Mouse (Mus musculus): Measurements from ENCODE around the gene Tnfrsf25. TPM values are rescaled to one million over a fixed set of nuclear protein-coding genes. Genes with fewer than 3 reads are reported as not detected.
A peak's percentile ranks its signal among the peaks of the same experiment; 100 is the strongest.

The Tnfrsf25 gene
- polyA plus RNA-seq, 1 experiment from 2014 or later = 1.9 TPM

- ATAC-seq (ENCODE audit: low FRiP score, low TSS enrichment) = no peak
- Histone ChIP-seq H3K4me1 (ENCODE audit: insufficient read depth, low read length) (peaks cover 28% of the 10 kb centered on the region), H3K9ac (replicated peaks; ENCODE audit: low read length) (0 out of 2 replicates have a peak overlapping the region, but pooled peaks have one; percentile 4), H3K27ac (ENCODE audit: low read length) (no peak overlapping the region), H3K9me3 (ENCODE audit: low read length) (no peaks in the 10 kb centered on the region), H3K36me3 (ENCODE audit: insufficient read depth, low read length) (no peaks in the 10 kb centered on the region), H3K4me3 (ENCODE audit: low read length) (no peak overlapping the region), H3K27me3 (ENCODE audit: insufficient read depth, low read length) (no peaks in the 10 kb centered on the region), H3K4me2 (replicated peaks; ENCODE audit: low read depth, low read length) (peak overlapping the region; percentile 83; the same call in 1 of the 2 replicates)
- 45% methylated on average over 8 of the region's 8 CpGs for WGBS
Observed at GRCm38 (mm10) chr4:152088556-152089120, 27.1 kb upstream of the Tnfrsf25 start.

GRCm38 (mm10) chr4:152090191-152090590, 25.5 kb upstream of the Tnfrsf25 start:
- no peaks in the 10 kb centered on the region for H3K36me3 ChIP-seq (ENCODE audit: insufficient read depth, low read length)
- H3K4me1 ChIP-seq (ENCODE audit: insufficient read depth, low read length) = peaks cover 28% of the 10 kb centered on the region
- H3K9me3 ChIP-seq (ENCODE audit: low read length) = no peaks in the 10 kb centered on the region
- H3K9ac ChIP-seq (replicated peaks; ENCODE audit: low read length) = 0 out of 2 replicates have a peak overlapping the region, but pooled peaks have one; percentile 20
- H3K27ac ChIP-seq (ENCODE audit: low read length) = no peak overlapping the region
- ATAC-seq (ENCODE audit: low FRiP score, low TSS enrichment) = no peak
- 79% methylated on average over 9 of the region's 9 CpGs for WGBS
- no peak overlapping the region for H3K4me3 ChIP-seq (ENCODE audit: low read length)
- H3K27me3 ChIP-seq (ENCODE audit: insufficient read depth, low read length) = no peaks in the 10 kb centered on the region
- H3K4me2 ChIP-seq (replicated peaks; ENCODE audit: low read depth, low read length) = no peak overlapping the region

- Histone ChIP-seq H3K36me3 (ENCODE audit: insufficient read depth, low read length) (no peaks in the 10 kb centered on the region), H3K27ac (ENCODE audit: low read length) (peak overlapping the region; percentile 52), H3K4me2 (replicated peaks; ENCODE audit: low read depth, low read length) (no peak overlapping the region), H3K27me3 (ENCODE audit: insufficient read depth, low read length) (no peaks in the 10 kb centered on the region), H3K9me3 (ENCODE audit: low read length) (no peaks in the 10 kb centered on the region), H3K9ac (replicated peaks; ENCODE audit: low read length) (peak overlapping the region; percentile 51), H3K4me1 (ENCODE audit: insufficient read depth, low read length) (peaks cover 28% of the 10 kb centered on the region), H3K4me3 (ENCODE audit: low read length) (no peak overlapping the region)
- 0 out of 2 replicates have a peak, but pooled peaks have one; percentile 19 for ATAC-seq (ENCODE audit: low FRiP score, low TSS enrichment)
- WGBS = 46% methylated on average over 8 of the region's 8 CpGs
Observed at GRCm38 (mm10) chr4:152092751-152093293, 22.9 kb upstream of the Tnfrsf25 start.

- no peak overlapping the region for H3K4me3 ChIP-seq (ENCODE audit: low read length)
- no peaks in the 10 kb centered on the region for H3K27me3 ChIP-seq (ENCODE audit: insufficient read depth, low read length)
- no peak overlapping the region for H3K9ac ChIP-seq (replicated peaks; ENCODE audit: low read length)
- H3K36me3 ChIP-seq (ENCODE audit: insufficient read depth, low read length) = no peaks in the 10 kb centered on the region
- H3K4me1 ChIP-seq (ENCODE audit: insufficient read depth, low read length) = peaks cover 24% of the 10 kb centered on the region
- WGBS = 86% methylated on average over 12 of the region's 12 CpGs
- no peak for ATAC-seq (ENCODE audit: low FRiP score, low TSS enrichment)
- H3K27ac ChIP-seq (ENCODE audit: low read length) = no peak overlapping the region
- no peaks in the 10 kb centered on the region for H3K9me3 ChIP-seq (ENCODE audit: low read length)
- no peak overlapping the region for H3K4me2 ChIP-seq (replicated peaks; ENCODE audit: low read depth, low read length)
Observed at GRCm38 (mm10) chr4:152094233-152094632, 21.5 kb upstream of the Tnfrsf25 start.

- Histone ChIP-seq H3K27ac (ENCODE audit: low read length) (peak overlapping the region; percentile 48; the same call in 1 of the 2 replicates), H3K9ac (replicated peaks; ENCODE audit: low read length) (peak overlapping the region; percentile 50), H3K4me2 (replicated peaks; ENCODE audit: low read depth, low read length) (0 out of 2 replicates have a peak overlapping the region, but pooled peaks have one; percentile 26)
Observed at GRCm38 (mm10) chr4:152095937-152096910, 19.5 kb upstream of the Tnfrsf25 start.

GRCm38 (mm10) chr4:152096927-152097326, 18.8 kb upstream of the Tnfrsf25 start:
- Histone ChIP-seq H3K4me1 (ENCODE audit: insufficient read depth, low read length) (peaks cover 41% of the 10 kb centered on the region), H3K4me3 (ENCODE audit: low read length) (peak overlapping the region; percentile 39), H3K27ac (ENCODE audit: low read length) (peak overlapping the region; percentile 48; the same call in 1 of the 2 replicates), H3K9ac (replicated peaks; ENCODE audit: low read length) (peak overlapping the region; percentile 50), H3K4me2 (replicated peaks; ENCODE audit: low read depth, low read length) (peak overlapping the region; percentile 26; the same call in 1 of the 2 replicates), H3K36me3 (ENCODE audit: insufficient read depth, low read length) (peaks cover under 1% of the 10 kb centered on the region; the same call in 1 of the 2 replicates), H3K9me3 (ENCODE audit: low read length) (no peaks in the 10 kb centered on the region), H3K27me3 (ENCODE audit: insufficient read depth, low read length) (no peaks in the 10 kb centered on the region)
- WGBS = 53% methylated on average over 6 of the region's 6 CpGs
- ATAC-seq (ENCODE audit: low FRiP score, low TSS enrichment) = no peak; the same call in 1 of the 2 replicates

More at GRCm38 (mm10) chr4:152095937-152096910, 19.5 kb upstream of the Tnfrsf25 start:
- Histone ChIP-seq H3K9me3 (ENCODE audit: low read length) (no peaks in the 10 kb centered on the region), H3K4me1 (ENCODE audit: insufficient read depth, low read length) (peaks cover 34% of the 10 kb centered on the region), H3K4me3 (ENCODE audit: low read length) (peak overlapping the region; percentile 39), H3K36me3 (ENCODE audit: insufficient read depth, low read length) (no peaks in the 10 kb centered on the region), H3K27me3 (ENCODE audit: insufficient read depth, low read length) (no peaks in the 10 kb centered on the region)
- 33% methylated on average over 27 of the region's 27 CpGs for WGBS
- peak; percentile 41 for ATAC-seq (ENCODE audit: low FRiP score, low TSS enrichment)

- Histone ChIP-seq H3K9me3 (ENCODE audit: low read length) (no peaks in the 10 kb centered on the region), H3K4me2 (replicated peaks; ENCODE audit: low read depth, low read length) (peak overlapping the region; percentile 14), H3K27ac (ENCODE audit: low read length) (no peak overlapping the region), H3K4me1 (ENCODE audit: insufficient read depth, low read length) (peaks cover 40% of the 10 kb centered on the region), H3K36me3 (ENCODE audit: insufficient read depth, low read length) (peaks cover 12% of the 10 kb centered on the region; the same call in 1 of the 2 replicates), H3K4me3 (ENCODE audit: low read length) (peak overlapping the region; percentile 39; the same call in 1 of the 2 replicates), H3K27me3 (ENCODE audit: insufficient read depth, low read length) (no peaks in the 10 kb centered on the region), H3K9ac (replicated peaks; ENCODE audit: low read length) (no peak overlapping the region; the same call in 1 of the 2 replicates)
- WGBS = 39% methylated on average over 11 of the region's 11 CpGs
- ATAC-seq (ENCODE audit: low FRiP score, low TSS enrichment) = no peak
Observed at GRCm38 (mm10) chr4:152097911-152098799, 17.6 kb upstream of the Tnfrsf25 start.

- peaks cover 40% of the 10 kb centered on the region for H3K4me1 ChIP-seq (ENCODE audit: insufficient read depth, low read length)
- peak overlapping the region; percentile 39; the same call in 1 of the 2 replicates for H3K9ac ChIP-seq (replicated peaks; ENCODE audit: low read length)
- no peaks in the 10 kb centered on the region for H3K27me3 ChIP-seq (ENCODE audit: insufficient read depth, low read length)
- no peak for ATAC-seq (ENCODE audit: low FRiP score, low TSS enrichment)
- WGBS = 50% methylated on average over 11 of the region's 11 CpGs
- H3K36me3 ChIP-seq (ENCODE audit: insufficient read depth, low read length) = peaks cover 27% of the 10 kb centered on the region
- no peak overlapping the region for H3K4me3 ChIP-seq (ENCODE audit: low read length)
- no peaks in the 10 kb centered on the region for H3K9me3 ChIP-seq (ENCODE audit: low read length)
- 0 out of 2 replicates have a peak overlapping the region, but pooled peaks have one; percentile 2 for H3K4me2 ChIP-seq (replicated peaks; ENCODE audit: low read depth, low read length)
- peak overlapping the region; percentile 74 for H3K27ac ChIP-seq (ENCODE audit: low read length)
Observed at GRCm38 (mm10) chr4:152100541-152100940, 15.2 kb upstream of the Tnfrsf25 start.

Data from kidney, embryonic 16.5 days (tissue).